Mouse (Mus musculus) C2C12 (cell line): ENCODE measurements around the gene Stxbp2.

ENCODE experiments used
- CEBPB ChIP-seq: IDR thresholded peaks from one replicate; pipeline ENCODE4 v1.6.1; 2011; ENCODE audit warnings: low read depth, mild to moderate bottlenecking, control low read depth, moderate library complexity
- CTCF ChIP-seq: IDR thresholded peaks from one replicate; pipeline ENCODE4 v1.5.1; 2011; ENCODE audit not compliant: control insufficient read depth, insufficient read depth, insufficient read length

- TF ChIP-seq CTCF (no peak), CEBPB (no peak)
Observed at GRCm38 (mm10) chr8:3598054-3598453, 32.7 kb upstream of the Stxbp2 start.
